Mouse (Mus musculus) erythroblast, embryonic 14.5 days (primary cell): ENCODE data around the gene Arhgap15.

Experiments
- GATA1 ChIP-seq: IDR thresholded peaks from 2 replicates; pipeline ENCODE4 v1.6.1; 2012; ENCODE audit warnings: low read length, inconsistent platforms, mixed read lengths
- TAL1 ChIP-seq: IDR thresholded peaks from 3 replicates; pipeline ENCODE4 v1.6.1; 2012; ENCODE audit warnings: low read length, inconsistent platforms, mixed read lengths

DNA sequence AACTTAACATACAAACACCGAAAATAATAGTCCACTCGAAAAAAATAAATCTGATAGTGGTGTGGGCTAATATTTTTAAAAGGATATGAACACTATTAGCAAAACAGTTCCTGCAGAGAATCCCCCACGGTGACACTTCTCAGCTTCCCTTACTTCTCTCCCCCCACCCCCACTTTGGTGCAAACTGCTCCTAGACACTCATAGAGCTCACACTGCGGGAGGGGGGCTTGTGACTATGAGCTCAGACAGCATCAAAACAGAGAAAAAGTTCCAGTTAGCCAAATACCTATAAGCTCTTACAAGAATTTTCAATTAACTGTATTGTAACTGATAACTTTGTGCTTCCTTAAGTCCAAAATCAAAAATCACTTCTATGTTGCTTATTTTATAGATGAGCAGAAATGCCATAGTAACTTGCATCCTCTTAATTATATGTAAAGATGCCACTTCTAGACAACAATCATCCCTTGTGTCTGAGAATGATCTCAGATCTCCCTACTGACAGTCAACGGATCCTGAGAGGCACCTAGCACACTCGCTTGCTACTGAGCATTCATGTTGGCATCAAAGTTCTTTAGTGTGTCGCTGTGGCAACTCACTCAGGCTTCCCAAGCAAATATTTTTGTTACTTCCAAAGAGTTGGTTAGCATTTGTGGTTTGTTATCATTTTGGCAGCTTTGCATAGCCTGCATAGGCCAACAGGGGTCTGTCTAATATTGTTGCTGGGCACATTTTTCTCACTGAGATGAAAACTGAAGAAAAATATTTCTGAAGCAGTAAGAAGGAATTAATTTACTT lies 493.2 kb downstream of the Arhgap15 start:
- no peak for TF ChIP-seq GATA1
- no peak for TF ChIP-seq TAL1
